Mouse (Mus musculus): ENCODE data around the gene Aacs. TPM values are rescaled to one million over a fixed set of nuclear protein-coding genes. Genes with fewer than 3 reads are reported as not detected.

Gene Aacs
- total and polyA plus RNA-seq, 3 experiments, result 32.8 to 79.5 TPM; not detected in 1

GRCm38 (mm10) chr5:125449306-125449705, 26.3 kb upstream of the Aacs start:
- peaks cover 15 to 17% of the 10 kb centered on the region in 2 experiments for H3K36me3 ChIP-seq (ENCODE audit: control insufficient read depth in 1 of 2, insufficient read depth in 2 of 2, low read length in 2 of 2)
- H3K79me2 ChIP-seq (ENCODE audit: control insufficient read depth, insufficient read depth, low read length, poor library complexity), result peaks cover 71% of the 10 kb centered on the region
- H3K27me3 ChIP-seq (ENCODE audit: control insufficient read depth in 1 of 2, insufficient read depth in 2 of 2, low read length in 2 of 2), result no peaks in the 10 kb centered on the region
- no peaks in the 10 kb centered on the region for H3K9me3 ChIP-seq (replicated peaks; ENCODE audit: insufficient read depth, low read length)
- 0 out of 2 replicates have a peak, but pooled peaks have one; percentile 13 for TF ChIP-seq ZNF384 (IDR thresholded peaks at IDR 0.05; ENCODE audit: low read depth, low read length)
- TF ChIP-seq MEF2A (IDR thresholded peaks at IDR 0.05; ENCODE audit: extremely low read depth, insufficient replicate concordance, low read depth, low read length, poor library complexity, severe bottlenecking), result no peak
- TF ChIP-seq KAT2A (conservative IDR thresholded peaks at IDR 0.05; ENCODE audit: low read depth, low read length), result no peak
- no peak for TF ChIP-seq RCOR1 (IDR thresholded peaks at IDR 0.05; ENCODE audit: low read depth, low read length)
- TF ChIP-seq TAL1 (IDR thresholded peaks at IDR 0.05; ENCODE audit: low read length), result no peak
- H3K4me3 ChIP-seq (ENCODE audit: control insufficient read depth in 1 of 2, insufficient read depth in 1 of 2, low read depth in 2 of 2, low read length in 2 of 2), result no peak overlapping the region
- H3K9ac ChIP-seq (ENCODE audit: control insufficient read depth, low read depth, low read length, poor library complexity, severe bottlenecking), result no peak overlapping the region
- DNase-seq (ENCODE audit: low read depth, low spot score), result no peak
- peaks cover 7 to 14% of the 10 kb centered on the region in 2 experiments for H3K4me1 ChIP-seq (ENCODE audit: control insufficient read depth in 1 of 2, insufficient read depth in 2 of 2, low read length in 2 of 2)
- no peak overlapping the region for H3K27ac ChIP-seq (ENCODE audit: control insufficient read depth, low read depth, low read length)

DNA sequence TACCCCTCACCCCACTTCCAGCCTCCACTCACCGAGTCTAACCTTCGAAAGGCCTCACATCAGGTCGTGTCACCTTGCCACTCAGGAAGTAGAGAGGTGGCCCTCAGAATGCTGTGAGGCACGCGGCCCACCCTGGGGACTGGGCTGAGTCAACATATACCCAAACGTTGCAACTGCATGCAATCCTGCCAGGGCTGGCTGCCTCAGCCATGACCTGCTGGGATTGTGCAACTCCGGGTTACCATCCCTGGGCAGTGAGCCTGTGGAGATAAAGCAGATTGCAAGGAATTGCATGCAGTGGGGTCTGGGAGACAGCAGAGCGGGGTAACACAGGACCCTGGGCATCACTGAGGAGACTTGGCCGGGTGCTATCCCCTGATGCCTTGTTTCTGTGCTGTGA, 23.0 kb upstream of the Aacs start:
- no peak overlapping the region for H3K4me3 ChIP-seq (ENCODE audit: control insufficient read depth in 1 of 2, insufficient read depth in 1 of 2, low read depth in 2 of 2, low read length in 2 of 2)
- peaks cover 9 to 20% of the 10 kb centered on the region in 2 experiments for H3K4me1 ChIP-seq (ENCODE audit: control insufficient read depth in 1 of 2, insufficient read depth in 2 of 2, low read length in 2 of 2)
- H3K27me3 ChIP-seq (ENCODE audit: control insufficient read depth in 1 of 2, insufficient read depth in 2 of 2, low read length in 2 of 2), result no peaks in the 10 kb centered on the region
- no peak for DNase-seq (ENCODE audit: low read depth, low spot score)
- H3K36me3 ChIP-seq (ENCODE audit: control insufficient read depth in 1 of 2, insufficient read depth in 2 of 2, low read length in 2 of 2), result peaks cover 14 to 25% of the 10 kb centered on the region in 2 experiments
- TF ChIP-seq MEF2A (IDR thresholded peaks at IDR 0.05; ENCODE audit: extremely low read depth, insufficient replicate concordance, low read depth, low read length, poor library complexity, severe bottlenecking) (no peak), USF1 (IDR thresholded peaks at IDR 0.05; ENCODE audit: low read depth, low read length) (no peak), MXI1 (IDR thresholded peaks at IDR 0.05; ENCODE audit: low read depth, low read length) (no peak), TBP (IDR thresholded peaks at IDR 0.05; ENCODE audit: low read depth, low read length) (no peak), CHD1 (IDR thresholded peaks at IDR 0.05; ENCODE audit: low read depth, low read length) (no peak), POLR2AphosphoS5 (IDR thresholded peaks at IDR 0.05; ENCODE audit: borderline replicate concordance, low read depth, low read length) (no peak), CTCF (IDR thresholded peaks at IDR 0.05 in 2 of 3, conservative IDR thresholded peaks at IDR 0.05 in 1 of 3; ENCODE audit: control insufficient read depth in 1 of 3, insufficient read depth in 1 of 3, low read depth in 2 of 3, low read length in 3 of 3, poor library complexity in 1 of 3, severe bottlenecking in 1 of 3) (no peak), BHLHE40 (IDR thresholded peaks at IDR 0.05; ENCODE audit: borderline replicate concordance, low read depth, low read length) (no peak), MAZ (IDR thresholded peaks at IDR 0.05; ENCODE audit: low read depth, low read length) (no peak), JUND (IDR thresholded peaks at IDR 0.05; ENCODE audit: low read depth, low read length) (no peak), NELFE (IDR thresholded peaks at IDR 0.05; ENCODE audit: low read depth, low read length) (no peak), CHD2 (IDR thresholded peaks at IDR 0.05; ENCODE audit: low read length) (no peak), E2F4 (IDR thresholded peaks at IDR 0.05; ENCODE audit: borderline replicate concordance, low read depth, low read length) (no peak), MAFK (IDR thresholded peaks at IDR 0.05; ENCODE audit: borderline replicate concordance, low read depth, low read length) (no peak), TAL1 (IDR thresholded peaks at IDR 0.05; ENCODE audit: low read length) (no peak), TCF12 (IDR thresholded peaks at IDR 0.05; ENCODE audit: low read depth, low read length) (no peak), GABPA (IDR thresholded peaks at IDR 0.05; ENCODE audit: low read depth, low read length) (no peak), HCFC1 (IDR thresholded peaks at IDR 0.05; ENCODE audit: low read depth, low read length) (no peak), MYB (IDR thresholded peaks at IDR 0.05; ENCODE audit: low read depth, low read length) (no peak), MYC (IDR thresholded peaks at IDR 0.05; ENCODE audit: low read depth, low read length) (no peak)
- no peak overlapping the region for H3K9ac ChIP-seq (ENCODE audit: control insufficient read depth, low read depth, low read length, poor library complexity, severe bottlenecking)
- H3K9me3 ChIP-seq (replicated peaks; ENCODE audit: insufficient read depth, low read length), result no peaks in the 10 kb centered on the region
- peaks cover 46% of the 10 kb centered on the region for H3K79me2 ChIP-seq (ENCODE audit: control insufficient read depth, insufficient read depth, low read length, poor library complexity)
- H3K27ac ChIP-seq (ENCODE audit: control insufficient read depth, low read depth, low read length), result no peak overlapping the region
